Mouse (Mus musculus) ES-E14 (cell line): ENCODE data around the gene Tpgs1. TPM values are rescaled to one million over a fixed set of nuclear protein-coding genes. Genes with fewer than 3 reads are reported as not detected.

Source experiments
- DNase-seq: peaks from one replicate; pipeline ENCODE4 v3.0.0-alpha.2; 2013; ENCODE audit warnings: low read depth, low spot score
- H3K27ac ChIP-seq: 2 replicates; pipeline ENCODE4 v1.5.1; 2012; ENCODE audit warnings: low read depth, mild to moderate bottlenecking, low read length, moderate library complexity, mixed read lengths; ENCODE audit not compliant: poor library complexity, insufficient read depth, severe bottlenecking
- H3K36me3 ChIP-seq: 2 replicates; pipeline ENCODE4 v1.6.1; 2012; ENCODE audit warnings: mild to moderate bottlenecking, low read length, moderate library complexity, mixed read lengths; ENCODE audit not compliant: control insufficient read depth, poor library complexity, insufficient read depth, severe bottlenecking
- H3K4me1 ChIP-seq, 2 experiments: fragments of 150-350 bp in 1 of 2; sonication (generic) in 1 of 2; 2 replicates each; pipeline ENCODE4 v1.6.1; 2012; ENCODE audit warnings: low read length in 2 of 2, mild to moderate bottlenecking in 1 of 2, mixed read lengths in 1 of 2; ENCODE audit not compliant: control insufficient read depth in 2 of 2, insufficient read depth in 2 of 2, poor library complexity in 1 of 2
- H3K4me3 ChIP-seq, 2 experiments: fragments of 150-350 bp in 1 of 2; sonication (generic) in 1 of 2; 2 replicates each; pipeline ENCODE4 v1.5.1; 2012; ENCODE audit warnings: low read length in 2 of 2, low read depth in 1 of 2, mild to moderate bottlenecking in 1 of 2, mixed read lengths in 1 of 2; ENCODE audit not compliant: insufficient read depth in 1 of 2, poor library complexity in 1 of 2, severe bottlenecking in 1 of 2
- H3K9ac ChIP-seq: 2 replicates; pipeline ENCODE4 v1.6.1; 2012; ENCODE audit warnings: low read depth, mild to moderate bottlenecking, low read length, mixed read lengths; ENCODE audit not compliant: poor library complexity, insufficient read depth, severe bottlenecking
- H3K9me3 ChIP-seq: fragments of 150-350 bp; sonication (generic); 2 replicates; pipeline ENCODE4 v1.6.1; 2012; ENCODE audit warnings: low read depth, mild to moderate bottlenecking, low read length; ENCODE audit not compliant: control insufficient read depth, insufficient read depth
- CHD2 ChIP-seq: IDR thresholded peaks from 2 replicates; pipeline ENCODE4 v1.6.1; 2014; ENCODE audit warnings: mild to moderate bottlenecking, low read depth, low read length, inconsistent platforms
- HCFC1 ChIP-seq: IDR thresholded peaks from 2 replicates; pipeline ENCODE4 v1.6.1; 2012; ENCODE audit warnings: low read length, inconsistent platforms, borderline replicate concordance; ENCODE audit not compliant: insufficient read depth
- MAFK ChIP-seq: IDR thresholded peaks from 2 replicates; pipeline ENCODE4 v1.6.1; 2014; ENCODE audit warnings: mild to moderate bottlenecking, low read depth, low read length, inconsistent platforms; ENCODE audit not compliant: insufficient read depth
- ZC3H11A ChIP-seq: IDR thresholded peaks from 2 replicates; pipeline ENCODE4 v1.6.1; 2012; ENCODE audit warnings: low read depth, mild to moderate bottlenecking, inconsistent platforms, low read length, borderline replicate concordance
- ZNF384 ChIP-seq: IDR thresholded peaks from 2 replicates; pipeline ENCODE4 v1.6.1; 2012; ENCODE audit warnings: low read depth, low read length, inconsistent platforms
- in situ Hi-C, 2 experiments: fragments of 600-800 bp; cut with MboI; formaldehyde crosslinking; loops; one replicate each; pipeline ENCODE4 v1.15.1; 2025; ENCODE audit warnings: low sequenced_read_pairs in 2 of 2, inconsistent platforms in 1 of 2; ENCODE audit not compliant: unreplicated experiment in 2 of 2
- total RNA-seq: library from RNA; depleted of rRNA; stranded (reverse); fragments of 300-350 nt; gene quantifications from 2 replicates; pipeline ENCODE4 v1.2.3, GENCODE M21; 2012

The Tpgs1 gene
- total RNA-seq, 1 experiment = 29.9 TPM

GRCm38 (mm10) chr10:79631432-79631831, 37.7 kb upstream of the Tpgs1 start:
- TF ChIP-seq ZNF384 (no peak), MAFK (no peak), ZC3H11A (no peak), HCFC1 (no peak), CHD2 (no peak)
- no peaks in the 10 kb centered on the region for H3K36me3 ChIP-seq
- in situ Hi-C loops = no loop called here
- no peak overlapping the region for H3K27ac ChIP-seq
- no peaks in the 10 kb centered on the region for H3K9me3 ChIP-seq
- H3K4me1 ChIP-seq = peaks cover 0 to 5% of the 10 kb centered on the region in 2 experiments; a peak in 2 of 4 replicates
- no peak for DNase-seq
- no peak overlapping the region for H3K9ac ChIP-seq
- no peak overlapping the region for H3K4me3 ChIP-seq

GRCm38 (mm10) chr10:79633006-79633777, 36.0 kb upstream of the Tpgs1 start:
- no peak overlapping the region for H3K27ac ChIP-seq
- no peak for DNase-seq
- TF ChIP-seq CHD2 (no peak), MAFK (no peak), HCFC1 (no peak), ZC3H11A (no peak), ZNF384 (no peak)
- H3K4me3 ChIP-seq = no peak overlapping the region
- H3K9ac ChIP-seq = no peak overlapping the region
- in situ Hi-C loops = no loop called here
- H3K36me3 ChIP-seq = no peaks in the 10 kb centered on the region
- H3K4me1 ChIP-seq = peaks cover 0 to 10% of the 10 kb centered on the region in 2 experiments; a peak in 1 of 4 replicates
- no peaks in the 10 kb centered on the region for H3K9me3 ChIP-seq

- Histone ChIP-seq H3K4me3 (no peak overlapping the region), H3K9me3 (no peaks in the 10 kb centered on the region)
Observed at GRCm38 (mm10) chr10:79636287-79636686, 32.9 kb upstream of the Tpgs1 start.

GRCm38 (mm10) chr10:79637128-79638110, 31.8 kb upstream of the Tpgs1 start, which contains the start of gene Shc2:
Gene Shc2, minus strand, starts transcription at chr10:79637918.
- Histone ChIP-seq H3K9me3 (no peaks in the 10 kb centered on the region), H3K4me3 (peak within 1 kb of the TSS; percentile 79 to 85), H3K4me1 (peaks cover 0 to 17% of the 10 kb centered on the region in 2 experiments; a peak in 1 of 4 replicates), H3K27ac (no peak within 1 kb of the TSS), H3K36me3 (no peaks in the 10 kb centered on the region), H3K9ac (peak within 1 kb of the TSS; percentile 72)
- peak; percentile 71 for DNase-seq
- TF ChIP-seq CHD2 (no peak), ZNF384 (no peak), ZC3H11A (no peak), MAFK (no peak), HCFC1 (no peak)
- in situ Hi-C loops = no loop called here

More at GRCm38 (mm10) chr10:79636287-79636686, 32.9 kb upstream of the Tpgs1 start:
- peaks cover 0 to 17% of the 10 kb centered on the region in 2 experiments; a peak in 1 of 4 replicates for H3K4me1 ChIP-seq
- in situ Hi-C loops = no loop called here
- no peak for DNase-seq
- no peaks in the 10 kb centered on the region for H3K36me3 ChIP-seq
- TF ChIP-seq HCFC1 (no peak), ZNF384 (no peak), ZC3H11A (no peak), MAFK (no peak), CHD2 (no peak)
- no peak overlapping the region for H3K9ac ChIP-seq
- H3K27ac ChIP-seq = no peak overlapping the region
